16 mouse cellular contexts compared by ENCODE assay signal in genomic region chr14:52011683-52012082, GRCm38 (mm10). TPM values are rescaled to one million over a fixed set of nuclear protein-coding genes. Genes with fewer than 3 reads are reported as not detected.
DNase-seq lines count a peak whose midpoint lies in the region; ATAC-seq and TF ChIP-seq lines count a peak whose summit lies in the region.
"Had no signal": no experiment of that assay in that cellular context is flagged by ENCODE, and none has a peak within 500 bp of the region (broad histone marks: within the 10 kb centered on the region; RNA-seq: fewer than 3 reads in every experiment).

No protein-coding gene starts in this region.

- H3K4me1 ChIP-seq in forebrain, embryonic 12.5 days: peaks cover 78% of the 10 kb centered on the region
- H3K4me1 ChIP-seq in limb, embryonic 10.5 days: peaks cover 75% of the 10 kb centered on the region
- H3K4me1 ChIP-seq in neural tube, embryonic 15.5 days: peaks cover 82% of the 10 kb centered on the region

- no peak for DNase-seq in layer of hippocampus, adult 2 months (ENCODE audit: low spot score in 2 of 2)
- DNase-seq in layer of hippocampus, adult 18-20 months (ENCODE audit: low spot score in 2 of 2): no peak
- DNase-seq in limb, embryonic 10.5 days (ENCODE audit: low spot score): no peak
- no peak for DNase-seq in thymus, postnatal 14 days
- no peak for DNase-seq in layer of hippocampus, adult 9-11 months
- DNase-seq in frontal cortex, postnatal 25 days (ENCODE audit: low spot score in 2 of 2): no peak
- DNase-seq: gastrocnemius, postnatal 25 days; heart, postnatal 36 days; thymus, adult 18-20 months had no signal

- TF ChIP-seq CTCF in layer of hippocampus, adult 2 months (conservative IDR thresholded peaks at IDR 0.05): no peak

- peak overlapping the region; percentile 98; the same call in 1 of the 2 replicates for H3K9ac ChIP-seq in forebrain, embryonic 12.5 days
- no peak overlapping the region for H3K9ac ChIP-seq in neural tube, embryonic 15.5 days (replicated peaks)
- H3K9ac ChIP-seq: embryonic facial prominence, embryonic 15.5 days had no signal

- H3K4me2 ChIP-seq in forebrain, embryonic 12.5 days: peak overlapping the region; percentile 83
- H3K4me2 ChIP-seq in neural tube, embryonic 15.5 days: peak overlapping the region; percentile 11; the same call in 1 of the 2 replicates
- H3K4me2 ChIP-seq: embryonic facial prominence, embryonic 15.5 days had no signal

- ATAC-seq in forebrain, embryonic 12.5 days (ENCODE audit: low FRiP score): no peak
- ATAC-seq in neural tube, embryonic 15.5 days (ENCODE audit: low FRiP score): no peak

- H3K27ac ChIP-seq in layer of hippocampus, adult 2 months: peak overlapping the region; percentile 81; the same call in 1 of the 2 replicates
- H3K27ac ChIP-seq in forebrain, embryonic 12.5 days: peak overlapping the region; percentile 99
- H3K27ac ChIP-seq in limb, embryonic 10.5 days: 0 out of 2 replicates have a peak overlapping the region, but pooled peaks have one; percentile 0
- H3K27ac ChIP-seq in neural tube, embryonic 15.5 days (replicated peaks): peak overlapping the region; percentile 94
- H3K27ac ChIP-seq: embryonic facial prominence, embryonic 15.5 days had no signal

- no peak overlapping the region for H3K4me3 ChIP-seq in layer of hippocampus, adult 2 months
- H3K4me3 ChIP-seq in forebrain, embryonic 12.5 days (replicated peaks): peak overlapping the region; percentile 47; the same call in 1 of the 2 replicates
- no peak overlapping the region for H3K4me3 ChIP-seq in limb, embryonic 10.5 days
- no peak overlapping the region for H3K4me3 ChIP-seq in neural tube, embryonic 15.5 days (replicated peaks)
- H3K4me3 ChIP-seq: embryonic facial prominence, embryonic 15.5 days had no signal

- peaks cover 23% of the 10 kb centered on the region for H3K36me3 ChIP-seq in forebrain, embryonic 12.5 days (replicated peaks)
- H3K36me3 ChIP-seq in limb, embryonic 10.5 days: peaks cover 26% of the 10 kb centered on the region
- H3K36me3 ChIP-seq in neural tube, embryonic 15.5 days: peaks cover 19% of the 10 kb centered on the region

- no peaks in the 10 kb centered on the region for H3K27me3 ChIP-seq in forebrain, embryonic 12.5 days
- no peaks in the 10 kb centered on the region for H3K27me3 ChIP-seq in limb, embryonic 10.5 days (ENCODE audit: low read depth, poor library complexity, severe bottlenecking)
- no peaks in the 10 kb centered on the region for H3K27me3 ChIP-seq in neural tube, embryonic 15.5 days (replicated peaks)
- H3K27me3 ChIP-seq: embryonic facial prominence, embryonic 15.5 days had no signal

- WGBS in forebrain, embryonic 12.5 days: 42% methylated on average over 1 of the region's 1 CpGs
- WGBS in limb, embryonic 10.5 days: 69% methylated on average over 1 of the region's 1 CpGs
- WGBS in neural tube, embryonic 15.5 days: 47% methylated on average over 1 of the region's 1 CpGs

- H3K9me3 ChIP-seq in forebrain, embryonic 12.5 days: no peaks in the 10 kb centered on the region
- no peaks in the 10 kb centered on the region for H3K9me3 ChIP-seq in limb, embryonic 10.5 days (replicated peaks)
- H3K9me3 ChIP-seq in neural tube, embryonic 15.5 days (replicated peaks): no peaks in the 10 kb centered on the region
- H3K9me3 ChIP-seq: embryonic facial prominence, embryonic 15.5 days had no signal

RNA-seq across cellular contexts. Expression of gene Tmem253, which starts 3.8 kb away (rescaled TPM):
- total RNA-seq in layer of hippocampus, adult 2 months (2021): 1 to 10 TPM in 1 of 2 experiments, under 1 TPM in 1; 0.34 to 1.4 TPM
- under 1 TPM; 0.63 to 0.92 TPM for total RNA-seq in layer of hippocampus, adult 18-20 months (2021)
- polyA plus RNA-seq in forebrain, embryonic 12.5 days (2016; fragmentation: Nextera tagmentation; extraction: Ambion mirVana): 1.1 TPM in 2 replicates
- 0.41 and 0.66 TPM in 2 replicates for polyA plus RNA-seq in limb, embryonic 10.5 days (2016; fragmentation: Nextera tagmentation; extraction: Ambion mirVana)
- polyA plus RNA-seq in neural tube, embryonic 15.5 days (2015; fragmentation: Nextera tagmentation; extraction: Ambion mirVana): 0.88 and 1.4 TPM in 2 replicates
- total RNA-seq: liver, adult 2 months had no signal

RNA-seq across cellular contexts. Expression of gene Zfp219, which starts 8.8 kb away (rescaled TPM):
- 10 to 100 TPM; 46.5 to 46.8 TPM for total RNA-seq in layer of hippocampus, adult 2 months (2021)
- 10 to 100 TPM; 42.3 to 44.2 TPM for total RNA-seq in layer of hippocampus, adult 18-20 months (2021)
- polyA plus RNA-seq in forebrain, embryonic 12.5 days (2016; fragmentation: Nextera tagmentation; extraction: Ambion mirVana): 97.1 and 101 TPM in 2 replicates
- 45.6 and 51.1 TPM in 2 replicates for polyA plus RNA-seq in limb, embryonic 10.5 days (2016; fragmentation: Nextera tagmentation; extraction: Ambion mirVana)
- 25.3 and 28.6 TPM in 2 replicates for polyA plus RNA-seq in neural tube, embryonic 15.5 days (2015; fragmentation: Nextera tagmentation; extraction: Ambion mirVana)

RNA-seq across cellular contexts. Expression of gene Arhgef40, which starts 27.2 kb away (rescaled TPM):
- 10 to 100 TPM; 27.9 to 32.2 TPM for total RNA-seq in layer of hippocampus, adult 2 months (2021)
- 10 to 100 TPM; 25.8 to 30.0 TPM for total RNA-seq in layer of hippocampus, adult 18-20 months (2021)
- polyA plus RNA-seq in forebrain, embryonic 12.5 days (2016; fragmentation: Nextera tagmentation; extraction: Ambion mirVana): 116 and 117 TPM in 2 replicates
- polyA plus RNA-seq in limb, embryonic 10.5 days (2016; fragmentation: Nextera tagmentation; extraction: Ambion mirVana): 190 and 236 TPM in 2 replicates
- 71.3 and 82.7 TPM in 2 replicates for polyA plus RNA-seq in neural tube, embryonic 15.5 days (2015; fragmentation: Nextera tagmentation; extraction: Ambion mirVana)

RNA-seq across cellular contexts. Expression of gene Olfr221, which starts 30.6 kb away (rescaled TPM):
- not detected for total RNA-seq in layer of hippocampus, adult 2 months (2021)
- not detected for total RNA-seq in layer of hippocampus, adult 18-20 months (2021)
- not detected in 2 replicates for polyA plus RNA-seq in forebrain, embryonic 12.5 days (2016; fragmentation: Nextera tagmentation; extraction: Ambion mirVana)
- polyA plus RNA-seq in limb, embryonic 10.5 days (2016; fragmentation: Nextera tagmentation; extraction: Ambion mirVana): not detected in 2 replicates
- polyA plus RNA-seq in neural tube, embryonic 15.5 days (2015; fragmentation: Nextera tagmentation; extraction: Ambion mirVana): not detected in 2 replicates
- total RNA-seq: adrenal gland, adult 18-20 months; gastrocnemius, postnatal 25 days; heart, postnatal 36 days; liver, adult 2 months; MEL had no signal
- polyA plus RNA-seq: large intestine, adult 2 months; liver, adult 2 months had no signal

Comparison
In these comparisons a context has a peak if more than half of its experiments do, and no peak if none do; other contexts are left out.
1. H3K27ac ChIP-seq: peak in every context shown above with its lines; median percentile 99 in forebrain, embryonic 12.5 days; 94 in neural tube, embryonic 15.5 days; 81 in layer of hippocampus, adult 2 months; 0 in limb, embryonic 10.5 days.